Mouse (Mus musculus) hindbrain, embryonic 12.5 days (tissue): ENCODE measurements at regions not wholly inside any gene's neighbourhood (a gene's known extent, or its start where the extent isn't known, plus 50 kb on each side); places are given as distances from the start of the nearest gene placed in this dataset.
A peak's percentile ranks its signal among the peaks of the same experiment; 100 is the strongest.
"Not testable (repeated sequence)": the region's sequence is repeated elsewhere in the genome, so short reads cannot be mapped to it uniquely, and the experiment has no call there.

Experiments
- ATAC-seq: fragments of 200-750 bp; cut with Nextera tagmentation; 2 replicates; pipeline ENCODE4 v1.8.0; 2017; ENCODE audit warnings: moderate TSS enrichment; ENCODE audit not compliant: low FRiP score
- H3K27ac ChIP-seq: fragments of 300-500 bp; sonication (generic); 2 replicates; pipeline ENCODE4 v1.5.1; 2016; ENCODE audit warnings: mild to moderate bottlenecking
- H3K27me3 ChIP-seq: fragments of 300-500 bp; sonication (generic); 2 replicates; pipeline ENCODE4 v1.6.1; 2016; ENCODE audit warnings: mild to moderate bottlenecking
- H3K36me3 ChIP-seq: fragments of 300-500 bp; sonication (generic); 2 replicates; pipeline ENCODE4 v1.6.1; 2016; ENCODE audit warnings: mild to moderate bottlenecking
- H3K4me1 ChIP-seq: fragments of 300-500 bp; sonication (generic); 2 replicates; pipeline ENCODE4 v1.6.1; 2016
- H3K4me2 ChIP-seq: fragments of 300-500 bp; sonication (generic); replicated peaks from 2 replicates; pipeline ENCODE4 v1.6.1; 2016; ENCODE audit warnings: mild to moderate bottlenecking
- H3K4me3 ChIP-seq: fragments of 300-500 bp; sonication (generic); 2 replicates; pipeline ENCODE4 v1.5.1; 2016; ENCODE audit warnings: mild to moderate bottlenecking
- H3K9ac ChIP-seq: fragments of 300-500 bp; sonication (generic); 2 replicates; pipeline ENCODE4 v1.6.1; 2016; ENCODE audit warnings: mild to moderate bottlenecking, moderate library complexity
- H3K9me3 ChIP-seq: fragments of 300-500 bp; sonication (generic); replicated peaks from 2 replicates; pipeline ENCODE4 v1.6.1; 2016; ENCODE audit warnings: mild to moderate bottlenecking
- WGBS: fragments of 180-500 bp; shearing (Covaris S2); methylation state at CpG from one replicate; pipeline ENCODE4 v1.1.7; 2016; 5-methylcytosine and 5-hydroxymethylcytosine counted together

DNA sequence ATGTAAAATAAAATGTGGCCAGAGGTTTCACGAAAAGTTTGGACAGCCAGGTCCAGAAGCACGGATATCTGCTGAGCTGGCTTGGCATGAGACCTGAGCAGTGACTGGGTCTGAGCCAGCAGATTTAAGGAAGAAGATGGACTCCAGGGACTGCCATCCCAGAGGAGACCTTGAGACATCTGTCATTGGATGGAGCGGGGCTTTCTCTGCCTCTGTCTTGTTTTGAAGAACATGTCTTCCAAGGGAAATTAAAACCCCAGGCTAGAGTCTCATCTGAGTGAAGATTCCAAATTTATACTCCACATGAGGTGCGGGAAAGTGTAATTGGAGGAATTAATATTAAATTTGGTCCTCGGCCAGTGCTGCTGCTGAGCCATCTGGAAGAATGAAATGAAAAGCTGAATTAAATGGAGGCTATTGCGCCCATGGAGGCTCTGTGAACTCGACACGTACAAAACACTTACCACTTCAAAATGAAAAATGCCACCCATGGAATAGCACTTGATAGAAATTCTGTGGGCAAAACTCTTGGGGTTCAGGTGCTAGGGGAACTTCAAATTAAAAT, 129.8 kb upstream of the Adcy2 start:
- Histone ChIP-seq H3K27me3 (no peaks in the 10 kb centered on the region), H3K27ac (no peak overlapping the region), H3K4me2 (no peak overlapping the region), H3K9ac (no peak overlapping the region), H3K9me3 (no peaks in the 10 kb centered on the region), H3K4me3 (no peak overlapping the region), H3K4me1 (no peaks in the 10 kb centered on the region), H3K36me3 (no peaks in the 10 kb centered on the region)
- ATAC-seq, result no peak
- WGBS, result 92% methylated on average over 8 of the region's 8 CpGs

DNA sequence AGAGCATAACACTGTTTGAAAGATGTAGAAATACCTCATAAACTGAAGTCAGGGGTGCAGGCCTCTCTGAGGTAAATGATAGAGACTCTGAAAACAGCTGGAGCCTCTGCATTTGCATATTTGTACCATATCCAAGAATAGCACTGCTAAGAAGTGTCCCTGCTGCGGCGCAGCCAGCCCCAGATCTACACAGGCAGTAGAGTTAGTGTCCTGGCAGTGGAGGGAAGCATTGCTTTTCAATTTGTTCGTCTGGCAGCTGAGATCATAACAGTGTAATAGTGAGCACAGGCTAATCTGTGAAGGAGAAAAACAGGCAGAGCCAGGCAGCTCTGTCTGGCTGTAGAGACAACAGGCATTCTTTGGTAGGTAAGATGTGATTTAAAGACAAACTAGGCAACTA, 128.2 kb upstream of the Adcy2 start:
- WGBS, result 68% methylated on average over 3 of the region's 3 CpGs
- Histone ChIP-seq H3K4me3 (no peak overlapping the region), H3K36me3 (no peaks in the 10 kb centered on the region), H3K27ac (no peak overlapping the region), H3K4me2 (no peak overlapping the region), H3K4me1 (no peaks in the 10 kb centered on the region), H3K9ac (no peak overlapping the region), H3K27me3 (no peaks in the 10 kb centered on the region), H3K9me3 (no peaks in the 10 kb centered on the region)
- no peak for ATAC-seq

DNA sequence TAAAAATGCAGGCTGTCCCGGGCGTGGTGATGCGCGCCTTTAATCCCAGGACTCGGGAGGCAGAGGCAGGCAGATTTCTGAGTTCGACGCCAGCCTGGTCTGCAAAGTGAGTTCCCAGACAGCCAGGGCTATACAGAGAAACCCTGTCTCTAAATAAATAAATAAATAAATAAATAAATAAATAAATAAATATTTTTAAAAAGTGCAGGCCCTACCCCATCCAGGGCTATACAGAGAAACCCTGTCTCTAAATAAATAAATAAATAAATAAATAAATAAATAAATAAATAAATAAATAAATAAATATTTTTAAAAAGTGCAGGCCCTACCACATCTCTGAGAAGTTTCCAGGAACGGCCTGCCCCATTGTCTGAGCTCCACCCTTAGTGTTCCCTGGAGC, 119.4 kb upstream of the Adcy2 start:
- H3K9me3 ChIP-seq, ATAC-seq, H3K27me3 ChIP-seq, H3K27ac ChIP-seq, H3K4me2 ChIP-seq, H3K36me3 ChIP-seq, H3K4me1 ChIP-seq, H3K4me3 ChIP-seq, H3K9ac ChIP-seq: not testable (repeated sequence)
- 95% methylated on average over 8 of the region's 8 CpGs for WGBS

DNA sequence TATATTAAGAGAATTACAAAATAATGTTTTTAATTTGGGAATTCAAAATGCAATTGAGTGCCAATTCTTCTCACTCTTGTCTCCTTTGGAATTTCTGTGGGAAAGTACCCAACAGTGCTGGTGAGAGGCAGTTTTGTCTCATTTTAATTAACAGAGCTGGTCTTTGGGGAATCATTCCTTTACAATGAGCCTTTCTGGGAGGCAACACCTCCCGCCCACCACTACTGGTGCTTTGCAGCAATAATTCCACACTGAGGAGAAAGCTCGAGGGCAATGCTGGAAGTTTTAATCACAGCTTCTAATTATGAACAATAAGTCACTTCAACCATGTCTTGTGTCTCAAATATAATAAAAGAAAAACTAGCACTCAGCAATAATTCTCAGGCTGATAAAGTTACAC, 109.8 kb upstream of the Adcy2 start:
- Histone ChIP-seq H3K4me3 (no peak overlapping the region), H3K9me3 (no peaks in the 10 kb centered on the region), H3K27me3 (no peaks in the 10 kb centered on the region), H3K36me3 (no peaks in the 10 kb centered on the region), H3K27ac (no peak overlapping the region), H3K4me1 (no peaks in the 10 kb centered on the region), H3K4me2 (no peak overlapping the region), H3K9ac (no peak overlapping the region)
- ATAC-seq, result no peak
- WGBS, result 70% methylated on average over 2 of the region's 2 CpGs

DNA sequence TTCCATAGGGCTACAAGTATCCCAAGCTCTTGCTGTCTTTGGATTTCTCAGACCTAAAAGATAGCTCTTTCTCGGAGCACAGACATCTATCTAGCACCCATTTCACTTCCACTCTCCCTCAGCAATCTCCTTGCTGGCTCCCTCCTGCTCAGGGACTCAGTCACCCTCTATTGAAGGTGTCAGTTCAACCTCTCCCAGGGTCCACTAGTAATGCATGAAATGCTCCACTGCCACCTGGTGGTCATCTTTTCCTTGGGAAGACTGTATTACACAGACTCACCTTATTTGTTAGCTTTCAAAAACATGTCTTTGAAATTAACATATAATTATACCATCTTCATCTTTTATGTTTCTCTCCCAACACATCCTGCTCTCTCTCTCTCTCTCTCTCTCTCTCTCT, 87.3 kb upstream of the Adcy2 start:
- no peak overlapping the region for H3K27ac ChIP-seq
- peak; percentile 67; the same call in 1 of the 2 replicates for ATAC-seq
- H3K36me3 ChIP-seq, result no peaks in the 10 kb centered on the region
- no peak overlapping the region for H3K9ac ChIP-seq
- no peaks in the 10 kb centered on the region for H3K9me3 ChIP-seq
- no peak overlapping the region for H3K4me3 ChIP-seq
- no peak overlapping the region for H3K4me2 ChIP-seq
- no peaks in the 10 kb centered on the region for H3K27me3 ChIP-seq
- no peaks in the 10 kb centered on the region for H3K4me1 ChIP-seq
- 52% methylated on average over 1 of the region's 1 CpGs for WGBS

DNA sequence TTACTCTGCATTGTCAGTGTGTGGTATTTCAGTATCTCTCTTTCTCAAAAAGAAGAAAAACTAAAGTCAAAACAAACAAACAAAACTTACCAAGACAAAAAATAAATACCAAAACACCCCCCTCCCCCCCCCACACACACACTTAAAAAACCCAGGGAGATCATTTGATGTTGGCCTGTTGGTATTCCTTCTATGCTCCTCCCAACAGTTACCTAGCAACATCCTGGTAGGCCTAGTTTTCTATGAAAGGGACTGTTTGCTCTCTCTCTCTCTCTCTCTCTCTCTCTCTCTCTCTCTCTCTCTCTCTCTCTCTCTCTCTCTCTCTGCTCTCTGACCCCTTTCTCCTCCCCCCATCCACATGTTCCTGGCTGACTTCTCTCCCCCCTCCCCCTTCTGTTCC, 71.0 kb upstream of the Adcy2 start:
- no peaks in the 10 kb centered on the region for H3K36me3 ChIP-seq
- no peaks in the 10 kb centered on the region for H3K9me3 ChIP-seq
- H3K27ac ChIP-seq, result no peak overlapping the region
- no peaks in the 10 kb centered on the region for H3K27me3 ChIP-seq
- no peak overlapping the region for H3K4me2 ChIP-seq
- no peak overlapping the region for H3K4me3 ChIP-seq
- H3K4me1 ChIP-seq, result no peaks in the 10 kb centered on the region
- no peak overlapping the region for H3K9ac ChIP-seq
- no peak for ATAC-seq

DNA sequence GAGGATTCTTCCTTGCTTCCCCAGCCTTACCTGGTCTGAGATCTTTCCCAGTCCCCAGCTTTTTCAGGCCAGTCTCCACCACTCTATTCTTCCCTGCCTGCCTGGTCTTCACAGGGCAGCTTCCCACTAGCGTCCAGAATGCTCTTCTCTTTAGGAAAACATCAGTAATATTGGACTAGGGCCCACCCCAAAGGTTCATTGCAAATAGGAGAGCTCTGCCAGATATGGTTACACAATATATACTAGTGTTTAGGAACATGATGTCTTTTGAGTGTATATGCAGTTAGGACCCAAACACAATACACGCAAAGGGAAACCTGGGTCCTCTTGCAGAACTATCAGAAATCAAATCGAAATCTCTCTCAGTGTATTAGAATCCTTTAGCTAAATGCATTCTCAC, 70.5 kb upstream of the Adcy2 start:
- no peaks in the 10 kb centered on the region for H3K9me3 ChIP-seq
- H3K36me3 ChIP-seq, result no peaks in the 10 kb centered on the region
- no peak overlapping the region for H3K9ac ChIP-seq
- H3K4me2 ChIP-seq, result no peak overlapping the region
- ATAC-seq, result no peak
- WGBS, result 89% methylated on average over 3 of the region's 3 CpGs
- H3K4me1 ChIP-seq, result no peaks in the 10 kb centered on the region
- H3K27me3 ChIP-seq, result no peaks in the 10 kb centered on the region
- H3K4me3 ChIP-seq, result no peak overlapping the region
- H3K27ac ChIP-seq, result no peak overlapping the region

DNA sequence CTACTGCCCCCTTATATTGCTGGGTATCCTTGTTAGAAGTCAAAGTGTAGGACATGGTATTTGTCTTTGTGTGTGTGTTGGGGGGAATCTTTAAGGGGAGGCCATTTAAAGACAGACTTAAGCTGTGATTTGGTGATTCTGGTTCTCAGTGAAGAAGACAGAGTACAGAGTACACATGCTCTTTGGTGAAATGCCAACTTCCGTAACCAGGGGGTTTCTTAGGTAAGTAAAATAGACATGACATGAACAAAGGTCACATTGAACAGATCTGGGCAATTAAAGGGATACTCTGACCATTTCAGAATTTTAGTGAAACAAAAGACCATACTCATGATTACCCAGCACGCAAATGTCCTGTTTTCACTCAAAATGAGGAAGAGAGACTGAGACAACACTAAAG, 67.3 kb upstream of the Adcy2 start:
- H3K4me1 ChIP-seq, result no peaks in the 10 kb centered on the region
- no peak overlapping the region for H3K4me2 ChIP-seq
- 89% methylated on average over 2 of the region's 2 CpGs for WGBS
- no peaks in the 10 kb centered on the region for H3K9me3 ChIP-seq
- ATAC-seq, result no peak
- H3K9ac ChIP-seq, result no peak overlapping the region
- H3K27ac ChIP-seq, result no peak overlapping the region
- H3K36me3 ChIP-seq, result no peaks in the 10 kb centered on the region
- no peaks in the 10 kb centered on the region for H3K27me3 ChIP-seq
- no peak overlapping the region for H3K4me3 ChIP-seq

DNA sequence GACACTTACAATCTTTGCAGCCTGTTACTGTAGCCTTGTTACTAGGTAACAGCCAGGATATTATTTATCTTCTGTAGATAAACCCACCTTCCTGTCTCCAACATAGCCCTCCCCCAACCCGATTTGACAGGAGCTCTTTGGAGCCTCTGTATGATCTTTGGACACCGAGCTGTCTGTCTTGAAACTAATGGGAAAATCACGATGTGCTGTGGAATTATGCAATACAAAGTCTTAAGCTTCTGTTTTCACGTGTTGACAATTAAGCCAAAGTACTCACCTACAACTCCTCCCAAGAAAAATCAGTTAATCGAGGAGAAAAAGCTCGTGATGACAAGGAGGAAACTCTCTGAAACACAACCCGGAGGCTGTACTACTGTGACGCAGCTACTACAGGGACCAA, 65.9 kb upstream of the Adcy2 start:
- no peak overlapping the region for H3K27ac ChIP-seq
- no peak for ATAC-seq
- no peaks in the 10 kb centered on the region for H3K4me1 ChIP-seq
- 82% methylated on average over 8 of the region's 8 CpGs for WGBS
- no peak overlapping the region for H3K4me3 ChIP-seq
- H3K27me3 ChIP-seq, result no peaks in the 10 kb centered on the region
- H3K36me3 ChIP-seq, result no peaks in the 10 kb centered on the region
- no peaks in the 10 kb centered on the region for H3K9me3 ChIP-seq
- H3K4me2 ChIP-seq, result no peak overlapping the region
- H3K9ac ChIP-seq, result no peak overlapping the region

DNA sequence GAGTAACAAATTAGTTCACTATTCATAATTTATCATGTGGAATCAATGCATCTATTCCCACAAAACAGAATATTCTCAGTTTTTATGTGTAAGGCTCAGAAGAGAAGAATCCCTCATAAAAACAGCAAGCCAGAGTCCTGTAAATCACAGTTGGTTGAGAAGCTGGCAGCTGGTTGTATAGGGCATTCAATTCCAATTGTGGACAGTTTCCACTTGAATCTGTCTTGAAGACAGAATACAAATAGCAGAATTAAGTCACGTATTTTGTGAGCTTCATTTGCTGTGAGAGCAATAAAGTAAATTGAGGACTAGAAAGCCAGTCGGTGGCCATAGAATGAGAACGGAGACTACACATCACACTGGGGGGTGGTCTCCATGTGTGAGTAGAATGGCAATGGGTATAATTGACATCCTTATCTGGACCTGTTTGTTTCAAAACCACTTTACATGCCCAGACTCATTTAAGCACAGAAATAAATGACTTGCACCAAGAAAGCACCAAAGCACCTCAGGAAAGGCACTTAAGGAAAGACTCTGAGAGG, 63.4 kb upstream of the Adcy2 start:
- Histone ChIP-seq H3K9ac (no peak overlapping the region), H3K36me3 (no peaks in the 10 kb centered on the region), H3K4me2 (no peak overlapping the region), H3K4me3 (no peak overlapping the region), H3K4me1 (no peaks in the 10 kb centered on the region), H3K27me3 (no peaks in the 10 kb centered on the region), H3K9me3 (no peaks in the 10 kb centered on the region), H3K27ac (no peak overlapping the region)
- no peak for ATAC-seq
- 57% methylated on average over 3 of the region's 3 CpGs for whole genome bisulfite sequencing

DNA sequence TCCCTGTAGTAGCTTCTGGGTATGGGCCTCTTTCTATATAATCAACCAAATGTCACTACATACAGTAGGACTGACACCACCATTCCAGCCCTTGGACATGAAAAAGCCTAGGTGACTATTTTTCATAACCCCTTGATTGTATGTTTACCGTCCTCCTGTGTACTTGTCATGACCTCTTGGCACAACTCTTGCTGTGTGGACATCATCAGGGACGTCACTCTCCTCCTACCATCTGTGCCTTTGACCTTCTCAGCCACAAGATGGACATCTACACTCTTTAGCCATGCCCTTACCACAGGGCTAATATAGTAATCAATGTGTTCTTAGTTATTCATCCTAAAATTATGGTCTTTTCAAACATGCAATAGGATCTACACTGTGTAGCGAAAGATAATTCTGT, 62.1 kb upstream of the Adcy2 start:
- H3K27me3 ChIP-seq, result no peaks in the 10 kb centered on the region
- no peak overlapping the region for H3K27ac ChIP-seq
- H3K4me3 ChIP-seq, result no peak overlapping the region
- H3K9me3 ChIP-seq, result no peaks in the 10 kb centered on the region
- 83% methylated on average over 3 of the region's 3 CpGs for WGBS
- H3K4me2 ChIP-seq, result no peak overlapping the region
- no peak for ATAC-seq
- no peaks in the 10 kb centered on the region for H3K36me3 ChIP-seq
- H3K9ac ChIP-seq, result no peak overlapping the region
- H3K4me1 ChIP-seq, result no peaks in the 10 kb centered on the region
